Mouse (Mus musculus): ENCODE results near the gene Pank2. TPM values are rescaled to one million over a fixed set of nuclear protein-coding genes. Genes with fewer than 3 reads are reported as not detected.

Gene Pank2
- polyA plus RNA-seq, 1 experiment from 2014 or later: 42.6 TPM

DNA sequence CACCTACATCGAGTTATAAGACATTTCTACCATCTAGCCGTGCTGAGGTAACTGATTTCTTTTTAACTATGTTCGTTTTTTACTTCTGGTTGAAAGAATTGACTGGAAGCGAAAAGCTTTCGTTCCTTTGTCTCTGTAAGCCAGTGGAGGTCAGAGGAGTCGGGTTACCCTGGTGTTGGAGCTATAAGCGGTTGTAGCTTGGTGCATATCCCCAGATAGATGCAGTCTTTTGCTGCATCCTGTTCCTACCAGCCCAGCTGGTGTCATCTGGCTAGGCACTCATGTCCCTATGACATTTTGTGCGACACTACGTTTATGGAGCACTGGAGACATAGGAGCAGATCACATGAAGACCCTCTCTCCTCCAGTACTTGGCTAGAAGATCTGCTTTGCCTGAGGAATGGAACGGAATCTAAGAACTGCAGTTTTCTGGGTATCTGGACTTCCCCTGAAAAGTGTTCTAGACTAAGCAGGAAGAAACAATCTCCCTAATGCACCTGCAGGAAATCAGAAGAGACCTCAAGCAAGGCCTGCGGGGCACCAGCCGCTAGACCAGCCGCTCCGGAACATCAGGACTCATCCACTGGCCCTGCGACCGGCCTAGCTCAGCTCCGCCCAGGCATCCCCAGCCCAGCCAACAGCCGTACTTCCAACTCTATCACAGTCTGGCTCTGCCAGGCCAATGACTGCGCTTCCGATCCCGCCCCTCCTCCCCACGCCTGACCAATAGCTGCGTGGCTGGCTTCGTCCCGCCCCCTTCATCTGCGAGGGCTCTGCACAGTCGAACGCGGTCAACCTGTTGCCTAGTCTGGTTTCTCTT is 28.8 kb upstream of the Pank2 start, which contains the start of gene Mavs:
TSS of gene Mavs (plus strand) at position 757 of the 820 bp plus-strand sequence.
- peak; percentile 100 for ATAC-seq
- 7% methylated on average over 29 of the region's 29 CpGs for WGBS
- peak within 1 kb of the TSS; percentile 86 for H3K4me2 ChIP-seq
- H3K4me3 ChIP-seq: peak within 1 kb of the TSS; percentile 54
- no peaks in the 10 kb centered on the region for H3K27me3 ChIP-seq
- peaks cover 21% of the 10 kb centered on the region for H3K4me1 ChIP-seq
- no peaks in the 10 kb centered on the region for H3K36me3 ChIP-seq (ENCODE audit: poor library complexity, severe bottlenecking)
- peak within 1 kb of the TSS; percentile 68 for H3K9ac ChIP-seq
- no peaks in the 10 kb centered on the region for H3K9me3 ChIP-seq (replicated peaks)
- no peak within 1 kb of the TSS for H3K27ac ChIP-seq

DNA sequence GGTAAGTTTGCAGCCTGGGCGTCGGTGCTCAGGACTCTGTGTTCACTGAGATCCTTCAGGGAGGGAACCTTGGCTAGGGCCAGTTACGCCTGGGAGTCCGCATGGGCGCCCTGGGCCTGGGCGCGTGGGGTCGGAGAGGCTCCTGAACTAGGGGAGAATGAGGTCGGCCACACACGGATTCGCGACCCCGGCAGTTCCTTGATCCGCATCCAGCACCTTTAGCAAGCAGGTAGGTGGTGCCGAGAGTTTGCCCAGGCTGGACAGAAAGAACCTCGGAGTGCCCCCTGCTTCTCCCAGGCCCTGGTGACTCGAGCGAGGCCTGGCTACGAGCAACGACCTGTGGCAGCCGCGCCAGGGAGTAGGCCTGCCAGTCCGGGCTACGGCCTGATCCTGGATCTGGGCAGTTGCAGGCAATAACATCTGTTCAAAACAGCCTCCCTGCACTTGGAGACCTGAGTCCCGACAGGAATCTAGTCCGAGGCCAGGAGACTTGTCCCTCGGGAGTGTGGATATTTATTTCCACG is 28.1 kb upstream of the Pank2 start:
- Histone ChIP-seq H3K27ac (no peak overlapping the region), H3K27me3 (no peaks in the 10 kb centered on the region), H3K9me3 (replicated peaks) (no peaks in the 10 kb centered on the region), H3K4me2 (peak overlapping the region; percentile 86), H3K4me1 (peaks cover 21% of the 10 kb centered on the region), H3K9ac (peak overlapping the region; percentile 68), H3K36me3 (ENCODE audit: poor library complexity, severe bottlenecking) (0 out of 2 replicates have a peak, but pooled peaks cover 4% of the 10 kb centered on the region), H3K4me3 (peak overlapping the region; percentile 54)
- ATAC-seq: peak; percentile 15; the same call in 1 of the 2 replicates
- 15% methylated on average over 28 of the region's 28 CpGs for WGBS

GRCm38 (mm10) chr2:131234970-131235635 is 27.2 kb upstream of the Pank2 start:
- ATAC-seq: no peak
- H3K9ac ChIP-seq: peak overlapping the region; percentile 68
- H3K27ac ChIP-seq: no peak overlapping the region
- no peaks in the 10 kb centered on the region for H3K9me3 ChIP-seq (replicated peaks)
- H3K4me2 ChIP-seq: peak overlapping the region; percentile 86
- H3K27me3 ChIP-seq: no peaks in the 10 kb centered on the region
- H3K4me1 ChIP-seq: peaks cover 21% of the 10 kb centered on the region
- WGBS: 84% methylated on average over 7 of the region's 7 CpGs
- 0 out of 2 replicates have a peak, but pooled peaks cover 4% of the 10 kb centered on the region for H3K36me3 ChIP-seq (ENCODE audit: poor library complexity, severe bottlenecking)
- H3K4me3 ChIP-seq: peak overlapping the region; percentile 54; the same call in 1 of the 2 replicates

- peaks cover 65% of the 10 kb centered on the region for H3K36me3 ChIP-seq (ENCODE audit: poor library complexity, severe bottlenecking)
- no peaks in the 10 kb centered on the region for H3K27me3 ChIP-seq
- no peak overlapping the region for H3K4me2 ChIP-seq
- no peak overlapping the region for H3K9ac ChIP-seq
- H3K9me3 ChIP-seq (replicated peaks): no peaks in the 10 kb centered on the region
- no peak overlapping the region for H3K4me3 ChIP-seq
- no peaks in the 10 kb centered on the region for H3K4me1 ChIP-seq
- no peak for ATAC-seq
- H3K27ac ChIP-seq: no peak overlapping the region
Observed at GRCm38 (mm10) chr2:131242180-131242579, 20.1 kb upstream of the Pank2 start.

GRCm38 (mm10) chr2:131242929-131243328 is 19.4 kb upstream of the Pank2 start:
- Histone ChIP-seq H3K4me2 (no peak overlapping the region), H3K4me3 (no peak overlapping the region), H3K27ac (no peak overlapping the region), H3K9me3 (replicated peaks) (no peaks in the 10 kb centered on the region), H3K4me1 (no peaks in the 10 kb centered on the region), H3K36me3 (ENCODE audit: poor library complexity, severe bottlenecking) (peaks cover 72% of the 10 kb centered on the region), H3K27me3 (no peaks in the 10 kb centered on the region), H3K9ac (no peak overlapping the region)
- ATAC-seq: no peak
- 94% methylated on average over 7 of the region's 7 CpGs for WGBS

DNA sequence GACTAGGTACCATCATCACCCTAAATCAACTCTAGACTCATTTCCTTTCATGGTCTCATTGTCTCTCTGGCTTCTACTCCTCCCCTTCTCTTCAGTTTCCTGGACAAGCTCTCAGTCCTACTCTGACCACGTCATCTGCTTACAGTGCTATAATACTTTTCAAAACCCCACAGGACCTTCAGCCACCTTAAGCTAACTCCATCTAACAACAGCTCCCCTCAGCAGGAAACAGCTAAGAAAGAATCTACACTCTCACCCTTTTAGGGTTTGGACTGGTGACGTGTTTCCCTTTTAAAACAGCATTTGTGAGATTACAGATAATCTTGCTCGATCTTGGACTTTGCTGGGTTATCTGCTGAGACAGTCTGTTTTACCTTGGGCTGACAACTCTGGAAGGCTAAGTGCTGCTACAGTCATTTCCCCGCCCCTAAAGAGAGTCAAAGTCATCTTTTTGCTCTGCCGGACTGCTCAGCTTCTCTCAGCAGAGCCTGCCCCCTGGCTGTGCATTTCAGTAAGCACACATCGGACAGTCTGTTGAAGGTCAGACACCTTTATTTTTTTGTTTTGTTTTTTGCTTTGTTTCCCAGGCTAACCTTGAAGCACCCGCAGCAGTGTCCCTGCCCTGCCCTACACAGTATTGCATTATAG is 8.5 kb upstream of the Pank2 start:
- H3K9me3 ChIP-seq (replicated peaks): no peaks in the 10 kb centered on the region
- no peak overlapping the region for H3K27ac ChIP-seq
- H3K27me3 ChIP-seq: no peaks in the 10 kb centered on the region
- no peak overlapping the region for H3K9ac ChIP-seq
- no peak overlapping the region for H3K4me3 ChIP-seq
- H3K36me3 ChIP-seq (ENCODE audit: poor library complexity, severe bottlenecking): 0 out of 2 replicates have a peak, but pooled peaks cover 3% of the 10 kb centered on the region
- ATAC-seq: peak; percentile 50; the same call in 1 of the 2 replicates
- H3K4me2 ChIP-seq: no peak overlapping the region
- H3K4me1 ChIP-seq: no peaks in the 10 kb centered on the region
- WGBS: 32% methylated on average over 7 of the region's 7 CpGs

DNA sequence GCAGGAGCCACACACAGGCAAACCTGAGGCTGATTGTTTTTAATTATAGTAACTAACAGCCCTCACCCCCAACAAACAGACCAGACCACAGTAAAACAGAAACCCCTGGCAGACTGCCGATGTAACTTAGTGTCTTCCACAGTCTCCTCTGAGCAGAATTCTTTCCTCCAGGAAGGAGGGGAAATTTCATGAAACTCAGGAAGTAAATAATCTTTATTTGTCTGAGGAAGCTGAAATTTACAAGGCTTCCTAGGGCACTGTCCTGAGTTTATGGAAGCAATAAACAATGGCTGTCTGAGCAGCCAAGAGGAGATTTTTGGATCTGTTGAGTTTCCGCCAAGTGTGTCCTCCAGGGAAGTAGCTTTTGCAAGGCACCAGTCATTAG is 8.0 kb upstream of the Pank2 start:
- Histone ChIP-seq H3K4me3 (no peak overlapping the region), H3K27ac (no peak overlapping the region), H3K9me3 (replicated peaks) (no peaks in the 10 kb centered on the region), H3K36me3 (ENCODE audit: poor library complexity, severe bottlenecking) (no peaks in the 10 kb centered on the region), H3K27me3 (no peaks in the 10 kb centered on the region), H3K9ac (no peak overlapping the region), H3K4me1 (no peaks in the 10 kb centered on the region), H3K4me2 (no peak overlapping the region)
- ATAC-seq: no peak
- 88% methylated on average over 2 of the region's 2 CpGs for WGBS

DNA sequence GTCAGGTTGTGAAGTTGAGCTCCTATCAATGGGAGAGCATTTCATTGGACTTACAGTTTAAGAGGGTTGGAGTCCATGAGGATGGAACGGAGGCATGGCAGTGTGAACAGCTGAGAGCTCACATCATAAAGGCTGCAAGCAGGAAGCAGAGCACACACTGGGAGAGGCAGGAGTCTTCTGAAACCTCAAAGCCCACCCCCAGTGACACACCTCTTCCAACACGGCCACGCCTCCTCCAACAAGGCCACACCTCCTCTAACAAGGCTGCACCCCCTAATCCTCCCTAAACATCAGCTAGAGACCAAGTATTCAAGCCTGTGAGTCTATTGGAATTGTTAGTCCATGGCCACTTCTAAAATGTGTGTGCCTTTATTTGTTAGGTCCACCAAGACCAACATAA is 6.6 kb upstream of the Pank2 start:
- no peak for ATAC-seq

DNA sequence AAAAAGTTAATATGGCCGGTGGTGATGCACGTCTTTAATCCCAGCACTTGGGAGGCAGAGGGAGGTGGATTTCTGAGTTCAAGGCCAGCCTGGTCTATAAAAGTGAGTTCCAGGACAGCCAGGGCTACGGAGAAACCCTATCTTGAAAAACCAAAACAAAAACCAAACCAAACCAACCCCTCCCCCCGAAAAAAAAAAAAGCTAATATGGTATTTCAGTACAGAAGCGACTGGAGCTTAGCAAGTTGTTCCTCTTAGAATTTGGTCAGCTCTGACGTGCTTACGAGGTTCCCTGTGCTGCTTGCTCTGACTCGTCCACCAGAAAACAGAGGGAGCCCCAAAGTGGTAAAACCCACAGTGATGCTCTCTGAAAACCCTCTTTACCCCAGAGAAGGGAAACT is 3.6 kb upstream of the Pank2 start:
- Histone ChIP-seq H3K4me1 (peaks cover 16% of the 10 kb centered on the region), H3K27ac (no peak overlapping the region), H3K27me3 (no peaks in the 10 kb centered on the region), H3K36me3 (ENCODE audit: poor library complexity, severe bottlenecking) (no peaks in the 10 kb centered on the region), H3K4me2 (no peak overlapping the region), H3K9me3 (replicated peaks) (no peaks in the 10 kb centered on the region), H3K9ac (no peak overlapping the region), H3K4me3 (no peak overlapping the region)
- 83% methylated on average over 8 of the region's 8 CpGs for WGBS
- no peak for ATAC-seq

More for the DNA sequence above, 6.6 kb upstream of the Pank2 start:
- no peak overlapping the region for H3K4me3 ChIP-seq
- no peaks in the 10 kb centered on the region for H3K36me3 ChIP-seq (ENCODE audit: poor library complexity, severe bottlenecking)
- H3K9me3 ChIP-seq (replicated peaks): no peaks in the 10 kb centered on the region
- WGBS: 54% methylated on average over 3 of the region's 3 CpGs
- no peak overlapping the region for H3K9ac ChIP-seq
- peaks cover 2% of the 10 kb centered on the region for H3K4me1 ChIP-seq
- no peak overlapping the region for H3K4me2 ChIP-seq
- no peaks in the 10 kb centered on the region for H3K27me3 ChIP-seq
- no peak overlapping the region for H3K27ac ChIP-seq

DNA sequence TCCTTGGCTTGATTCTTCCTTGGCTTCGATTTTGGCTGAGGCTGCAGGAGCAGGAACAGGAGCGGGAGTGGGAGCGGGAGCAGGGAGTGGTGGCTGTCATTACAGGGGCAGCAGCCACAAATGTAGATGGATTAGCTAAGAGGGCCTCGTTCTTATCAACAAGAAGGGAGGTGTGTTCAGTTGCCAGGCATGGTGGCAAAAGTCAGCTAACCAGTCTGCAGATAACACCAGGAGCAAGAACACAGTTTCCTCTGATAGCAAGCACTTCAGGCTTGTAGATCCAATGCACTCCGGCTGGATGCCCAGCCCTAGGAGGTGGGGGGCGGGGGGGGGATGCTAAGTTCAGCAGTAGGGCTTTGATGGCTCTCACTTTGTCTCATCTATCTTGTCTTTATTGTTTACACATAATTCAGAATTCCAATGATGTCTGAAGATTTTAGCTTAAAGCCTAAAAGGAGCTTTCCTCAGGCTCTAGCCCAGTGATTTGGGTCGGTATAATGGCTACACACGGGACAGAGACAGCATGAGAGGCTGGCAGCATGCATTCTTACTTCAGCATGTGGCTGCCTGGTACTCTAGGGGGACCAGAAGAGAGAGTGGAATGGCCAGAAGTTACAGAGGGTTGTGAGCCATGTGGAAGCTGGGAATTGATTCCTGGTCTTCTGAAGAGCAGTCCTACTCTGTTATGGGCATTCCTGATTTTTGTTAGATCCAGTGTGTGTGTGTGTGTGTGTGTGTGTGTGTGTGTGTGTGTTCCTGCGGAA is 1.6 kb upstream of the Pank2 start:
- H3K9me3 ChIP-seq (replicated peaks): no peaks in the 10 kb centered on the region
- H3K27me3 ChIP-seq: no peaks in the 10 kb centered on the region
- H3K4me1 ChIP-seq: peaks cover 33% of the 10 kb centered on the region
- no peak for ATAC-seq
- H3K36me3 ChIP-seq (ENCODE audit: poor library complexity, severe bottlenecking): no peaks in the 10 kb centered on the region
- H3K9ac ChIP-seq: peak overlapping the region; percentile 70; the same call in 1 of the 2 replicates
- peak overlapping the region; percentile 99 for H3K27ac ChIP-seq
- WGBS: 66% methylated on average over 9 of the region's 9 CpGs
- H3K4me3 ChIP-seq: no peak overlapping the region
- H3K4me2 ChIP-seq: peak overlapping the region; percentile 63; the same call in 1 of the 2 replicates

- H3K36me3 ChIP-seq (ENCODE audit: poor library complexity, severe bottlenecking): no peaks in the 10 kb centered on the region
- H3K4me1 ChIP-seq: peaks cover 33% of the 10 kb centered on the region
- peak overlapping the region; percentile 83 for H3K4me3 ChIP-seq
- peak overlapping the region; percentile 70 for H3K9ac ChIP-seq
- 3% methylated on average over 10 of the region's 10 CpGs for WGBS
- peak overlapping the region; percentile 63 for H3K4me2 ChIP-seq
- peak overlapping the region; percentile 99 for H3K27ac ChIP-seq
- H3K27me3 ChIP-seq: no peaks in the 10 kb centered on the region
- H3K9me3 ChIP-seq (replicated peaks): no peaks in the 10 kb centered on the region
- ATAC-seq: peak; percentile 81
Observed at GRCm38 (mm10) chr2:131261481-131262212, 648 bp upstream of the Pank2 start.
